Mouse (Mus musculus) ES-CJ7 (cell line): ENCODE results near the gene Cd86.
A peak's percentile ranks its signal among the peaks of the same experiment; 100 is the strongest.

ENCODE experiments used
- DNase-seq: peaks from one replicate; pipeline ENCODE4 v3.0.0; 2011; ENCODE audit warnings: low read depth, low spot score

Gene Cd86

GRCm38 (mm10) chr16:36665782-36666181 is at the start of gene Cd86:
Gene Cd86, minus strand, starts transcription at chr16:36666081.
- DNase-seq: no peak

- no peak for DNase-seq
These were observed 45.9 kb upstream of the Cd86 start for GRCm38 (mm10) chr16:36711760-36712159.

- peak; percentile 78 for DNase-seq
These were observed 44.9 kb upstream of the Cd86 start for GRCm38 (mm10) chr16:36710794-36711193.

- DNase-seq: no peak
These were observed 43.5 kb upstream of the Cd86 start for GRCm38 (mm10) chr16:36709405-36709804.

- DNase-seq: peak; percentile 30
These were observed 42.9 kb upstream of the Cd86 start for GRCm38 (mm10) chr16:36708751-36709150.

- DNase-seq: peak; percentile 96
These were observed 42.0 kb upstream of the Cd86 start for GRCm38 (mm10) chr16:36707702-36708423.

GRCm38 (mm10) chr16:36700484-36700883 is 34.6 kb upstream of the Cd86 start:
- no peak for DNase-seq

GRCm38 (mm10) chr16:36697331-36697730 is 31.4 kb upstream of the Cd86 start:
- DNase-seq: no peak

- DNase-seq: no peak
These were observed 29.0 kb upstream of the Cd86 start for GRCm38 (mm10) chr16:36694798-36695290.

- DNase-seq: peak; percentile 23
These were observed 28.0 kb upstream of the Cd86 start, which contains the start of gene Ildr1 for GRCm38 (mm10) chr16:36693818-36694413. Gene Ildr1, plus strand, starts transcription at chr16:36693978.

- DNase-seq: no peak
These were observed 25.6 kb upstream of the Cd86 start for GRCm38 (mm10) chr16:36691484-36691883.

GRCm38 (mm10) chr16:36688076-36688475 is 22.2 kb upstream of the Cd86 start:
- no peak for DNase-seq

- no peak for DNase-seq
These were observed 18.5 kb upstream of the Cd86 start for GRCm38 (mm10) chr16:36684325-36684918.

GRCm38 (mm10) chr16:36681829-36682228 is 15.9 kb upstream of the Cd86 start:
- no peak for DNase-seq

GRCm38 (mm10) chr16:36675902-36676301 is 10.0 kb upstream of the Cd86 start:
- no peak for DNase-seq

- peak; percentile 89 for DNase-seq
These were observed 9.4 kb upstream of the Cd86 start for GRCm38 (mm10) chr16:36675304-36675703.

- DNase-seq: peak; percentile 57
These were observed 8.8 kb upstream of the Cd86 start for GRCm38 (mm10) chr16:36674457-36675204.

- no peak for DNase-seq
These were observed 7.3 kb upstream of the Cd86 start for GRCm38 (mm10) chr16:36673196-36673595.

- DNase-seq: no peak
These were observed 4.7 kb upstream of the Cd86 start for GRCm38 (mm10) chr16:36670590-36670989.

GRCm38 (mm10) chr16:36666448-36667017 is 652 bp upstream of the Cd86 start:
- no peak for DNase-seq

- DNase-seq: no peak
These were observed 2.4 kb downstream of the Cd86 start for GRCm38 (mm10) chr16:36663484-36663883.

GRCm38 (mm10) chr16:36661330-36661729 is 4.6 kb downstream of the Cd86 start:
- no peak for DNase-seq
